Mouse (Mus musculus) forebrain, embryonic 11.5 days (tissue): ENCODE data around the gene Snx11. TPM values are rescaled to one million over a fixed set of nuclear protein-coding genes. Genes with fewer than 3 reads are reported as not detected.

Experiments used
- ATAC-seq: fragments of 200-750 bp; cut with Nextera tagmentation; replicated peaks from 2 replicates; pipeline ENCODE4 v1.8.0; 2017; ENCODE audit warnings: moderate TSS enrichment; ENCODE audit not compliant: low FRiP score
- DNase-seq: peaks from one replicate; pipeline ENCODE4 v3.0.0-alpha.2; 2017; ENCODE audit warnings: low spot score
- H3K27ac ChIP-seq: fragments of 300-500 bp; sonication (generic); 2 replicates; pipeline ENCODE4 v1.5.1; 2014; ENCODE audit warnings: low read depth, low read length
- H3K27me3 ChIP-seq: fragments of 300-500 bp; sonication (generic); 2 replicates; pipeline ENCODE4 v1.6.1; 2014; ENCODE audit warnings: mild to moderate bottlenecking, low read length, mixed read lengths; ENCODE audit not compliant: control insufficient read depth, insufficient read depth
- H3K36me3 ChIP-seq: fragments of 300-500 bp; sonication (generic); 2 replicates; pipeline ENCODE4 v1.6.1; 2014; ENCODE audit warnings: mild to moderate bottlenecking, low read length, moderate library complexity, mixed read lengths; ENCODE audit not compliant: control insufficient read depth, insufficient read depth
- H3K4me1 ChIP-seq: fragments of 300-500 bp; sonication (generic); replicated peaks from 2 replicates; pipeline ENCODE4 v1.6.1; 2014; ENCODE audit warnings: low read length, mixed read lengths; ENCODE audit not compliant: control insufficient read depth, insufficient read depth
- H3K4me2 ChIP-seq: fragments of 300-500 bp; sonication (generic); 2 replicates; pipeline ENCODE4 v1.6.1; 2014; ENCODE audit warnings: low read depth, mild to moderate bottlenecking, low read length, moderate library complexity, mixed read lengths; ENCODE audit not compliant: severe bottlenecking
- H3K4me3 ChIP-seq: fragments of 300-500 bp; sonication (generic); 2 replicates; pipeline ENCODE4 v1.5.1; 2014; ENCODE audit warnings: low read depth, low read length
- H3K9ac ChIP-seq: fragments of 300-500 bp; sonication (generic); 2 replicates; pipeline ENCODE4 v1.6.1; 2014; ENCODE audit warnings: low read length
- H3K9me3 ChIP-seq: fragments of 300-500 bp; sonication (generic); 2 replicates; pipeline ENCODE4 v1.6.1; 2016; ENCODE audit warnings: low read length, mixed read lengths; ENCODE audit not compliant: control insufficient read depth
- WGBS: fragments of 180-500 bp; shearing (Covaris S2); extraction: QIAGEN DNeasy Blood & Tissue Kit; methylation state at CpG from one replicate; pipeline ENCODE4 v1.1.7; 2014; 5-methylcytosine and 5-hydroxymethylcytosine counted together
- polyA plus RNA-seq: library from polyadenylated mRNA; unstranded; fragments of >200 nt; fragmentation: Nextera tagmentation; extraction: Ambion mirVana; gene quantifications from 2 replicates; pipeline ENCODE4 v1.2.1, GENCODE M21; 2014

Gene Snx11
- polyA plus RNA-seq, 1 experiment from 2014 or later: 26.9 TPM

- DNase-seq: no peak
- WGBS: 75% methylated on average over 1 of the region's 1 CpGs
Measured at GRCm38 (mm10) chr11:96808066-96808465, 30.7 kb upstream of the Snx11 start.

GRCm38 (mm10) chr11:96805606-96806005 lies 28.2 kb upstream of the Snx11 start:
- Histone ChIP-seq H3K4me2 (no peak overlapping the region), H3K4me3 (no peak overlapping the region), H3K4me1 (no peaks in the 10 kb centered on the region), H3K36me3 (peaks cover 25% of the 10 kb centered on the region), H3K9me3 (no peaks in the 10 kb centered on the region), H3K27ac (no peak overlapping the region), H3K27me3 (no peaks in the 10 kb centered on the region), H3K9ac (no peak overlapping the region)
- no peak for ATAC-seq
- 96% methylated on average over 5 of the region's 5 CpGs for WGBS
- no peak for DNase-seq

More at GRCm38 (mm10) chr11:96808066-96808465, 30.7 kb upstream of the Snx11 start:
- Histone ChIP-seq H3K27ac (no peak overlapping the region), H3K9ac (no peak overlapping the region), H3K36me3 (peaks cover 25% of the 10 kb centered on the region), H3K9me3 (no peaks in the 10 kb centered on the region), H3K27me3 (no peaks in the 10 kb centered on the region), H3K4me2 (no peak overlapping the region), H3K4me3 (no peak overlapping the region), H3K4me1 (no peaks in the 10 kb centered on the region)
- no peak for ATAC-seq

- no peak for DNase-seq
- ATAC-seq: no peak
- H3K9ac ChIP-seq: no peak overlapping the region
- no peaks in the 10 kb centered on the region; the same call in 1 of the 2 replicates for H3K36me3 ChIP-seq
- H3K4me1 ChIP-seq: no peaks in the 10 kb centered on the region
- H3K4me3 ChIP-seq: no peak overlapping the region
- H3K27ac ChIP-seq: no peak overlapping the region
- no peak overlapping the region for H3K4me2 ChIP-seq
- 98% methylated on average over 2 of the region's 2 CpGs for WGBS
- H3K9me3 ChIP-seq: no peaks in the 10 kb centered on the region
- H3K27me3 ChIP-seq: no peaks in the 10 kb centered on the region
Measured at GRCm38 (mm10) chr11:96799511-96799910, 22.2 kb upstream of the Snx11 start.

DNA sequence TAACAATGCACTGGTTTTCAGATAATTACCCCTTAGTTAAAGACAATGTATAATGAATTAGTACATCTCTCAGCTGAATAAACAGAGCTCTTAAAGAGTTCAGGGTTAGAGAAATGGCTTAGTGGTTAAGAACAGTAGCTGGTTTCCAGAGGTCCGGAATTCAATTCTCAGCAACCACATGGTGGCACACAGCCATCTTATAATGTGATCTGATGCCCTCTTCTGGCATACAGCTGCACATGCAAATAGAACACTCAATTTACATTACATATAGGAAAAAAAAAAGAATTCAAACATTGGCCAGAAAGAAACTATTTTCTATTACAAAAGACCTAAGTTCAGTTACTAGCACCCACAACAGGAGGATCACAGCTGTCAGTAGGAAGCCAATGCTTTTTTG lies 19.2 kb upstream of the Snx11 start:
- ATAC-seq (no peak), DNase-seq (no peak)
- H3K9me3 ChIP-seq: no peaks in the 10 kb centered on the region
- no peaks in the 10 kb centered on the region for H3K27me3 ChIP-seq
- H3K27ac ChIP-seq: no peak overlapping the region
- H3K9ac ChIP-seq: no peak overlapping the region
- H3K4me3 ChIP-seq: no peak overlapping the region
- H3K4me2 ChIP-seq: no peak overlapping the region
- 77% methylated on average over 1 of the region's 1 CpGs for WGBS
- H3K4me1 ChIP-seq: no peaks in the 10 kb centered on the region; the same call in 1 of the 2 replicates
- H3K36me3 ChIP-seq: no peaks in the 10 kb centered on the region; the same call in 1 of the 2 replicates

DNA sequence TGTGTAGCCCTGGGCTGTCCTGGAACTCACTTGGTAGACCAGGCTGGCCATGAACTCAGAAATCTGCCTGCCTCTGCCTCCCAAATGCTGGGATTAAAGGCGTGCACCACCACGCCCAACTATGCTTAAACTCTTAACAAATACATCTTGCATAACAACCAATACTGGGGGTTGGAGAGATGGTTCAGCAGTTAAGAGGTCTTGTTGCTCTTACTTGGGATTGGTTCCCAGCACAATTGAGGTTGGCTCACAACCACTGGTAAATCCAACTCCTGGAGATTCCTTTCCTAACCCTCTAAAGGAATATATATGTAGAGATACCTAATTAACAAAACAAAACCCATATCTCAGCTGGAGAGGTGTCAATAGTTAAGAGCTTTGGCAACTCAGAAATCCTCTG lies 18.7 kb upstream of the Snx11 start:
- Histone ChIP-seq H3K4me2 (no peak overlapping the region), H3K27ac (no peak overlapping the region), H3K4me1 (no peaks in the 10 kb centered on the region; the same call in 1 of the 2 replicates), H3K27me3 (no peaks in the 10 kb centered on the region), H3K4me3 (no peak overlapping the region), H3K9me3 (no peaks in the 10 kb centered on the region), H3K9ac (no peak overlapping the region), H3K36me3 (no peaks in the 10 kb centered on the region; the same call in 1 of the 2 replicates)
- DNase-seq (no peak), ATAC-seq (no peak)
- WGBS: 95% methylated on average over 2 of the region's 2 CpGs

GRCm38 (mm10) chr11:96795491-96795890 lies 18.1 kb upstream of the Snx11 start:
- Histone ChIP-seq H3K9ac (no peak overlapping the region), H3K36me3 (no peaks in the 10 kb centered on the region; the same call in 1 of the 2 replicates), H3K9me3 (no peaks in the 10 kb centered on the region), H3K4me3 (no peak overlapping the region), H3K27me3 (no peaks in the 10 kb centered on the region), H3K4me1 (peaks cover 4% of the 10 kb centered on the region; the same call in 1 of the 2 replicates), H3K27ac (no peak overlapping the region), H3K4me2 (no peak overlapping the region)
- ATAC-seq: no peak
- WGBS: 97% methylated on average over 13 of the region's 13 CpGs
- no peak for DNase-seq

DNA sequence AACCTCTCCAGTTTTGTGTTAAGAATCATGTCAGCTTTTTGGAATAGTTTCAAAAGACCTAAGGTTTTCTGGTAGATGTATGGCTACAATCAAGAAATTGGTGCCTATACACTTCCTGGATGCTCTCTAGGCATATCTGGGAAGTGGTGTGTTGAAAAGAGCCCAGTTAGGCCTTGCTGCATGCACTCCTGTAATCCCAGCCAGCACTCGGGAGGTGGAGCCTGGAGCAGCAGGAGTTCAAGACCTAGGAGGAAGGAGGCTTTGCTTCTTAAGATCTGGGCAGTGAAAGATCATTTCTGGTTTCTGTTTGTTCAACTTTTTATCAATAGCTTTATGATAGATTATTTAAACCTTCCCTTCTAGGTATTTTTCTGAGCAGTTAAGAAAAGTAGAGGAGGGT lies 13.3 kb upstream of the Snx11 start:
- H3K9ac ChIP-seq: peak overlapping the region; percentile 47
- no peak overlapping the region for H3K27ac ChIP-seq
- no peaks in the 10 kb centered on the region; the same call in 1 of the 2 replicates for H3K36me3 ChIP-seq
- no peaks in the 10 kb centered on the region for H3K9me3 ChIP-seq
- H3K4me3 ChIP-seq: peak overlapping the region; percentile 93
- ATAC-seq (no peak), DNase-seq (no peak)
- 0% methylated on average over 1 of the region's 1 CpGs for WGBS
- H3K4me2 ChIP-seq: peak overlapping the region; percentile 89
- H3K27me3 ChIP-seq: no peaks in the 10 kb centered on the region
- peaks cover 9% of the 10 kb centered on the region for H3K4me1 ChIP-seq

- no peaks in the 10 kb centered on the region for H3K36me3 ChIP-seq
- no peak for ATAC-seq
- peak overlapping the region; percentile 97 for H3K9ac ChIP-seq
- H3K4me1 ChIP-seq: peaks cover 9% of the 10 kb centered on the region
- H3K27ac ChIP-seq: no peak overlapping the region
- peak overlapping the region; percentile 93 for H3K4me3 ChIP-seq
- WGBS: 5% methylated on average over 5 of the region's 5 CpGs
- no peaks in the 10 kb centered on the region for H3K27me3 ChIP-seq
- H3K9me3 ChIP-seq: no peaks in the 10 kb centered on the region
- peak overlapping the region; percentile 89 for H3K4me2 ChIP-seq
- no peak for DNase-seq
Measured at GRCm38 (mm10) chr11:96789990-96790389, 12.6 kb upstream of the Snx11 start.
